Mouse (Mus musculus): ENCODE results near the gene Nrf1.

GRCm38 (mm10) chr6:30091221-30091620, 43.4 kb downstream of the Nrf1 start:
- TF ChIP-seq GATA1 (IDR thresholded peaks at IDR 0.05; ENCODE audit: low read length), result no peak
- TF ChIP-seq TAL1 (IDR thresholded peaks at IDR 0.05; ENCODE audit: low read length), result no peak

Data from erythroblast, embryonic 14.5 days (primary cell).